Mouse (Mus musculus): ENCODE measurements around the gene Iffo2.

GRCm38 (mm10) chr4:139583629-139584245 lies 53.4 kb downstream of the Iffo2 start:
- TF ChIP-seq POLR2A (IDR thresholded peaks at IDR 0.05; ENCODE audit: low read depth, low read length): no peak
- TF ChIP-seq CTCF (conservative IDR thresholded peaks at IDR 0.05; ENCODE audit: insufficient read depth, insufficient read length, low read depth, low read length): no peak
